In genomic region chr2:18676936-18677491, GRCm38 (mm10) we compare ENCODE assay signal across 8 mouse cellular contexts. TPM values are rescaled to one million over a fixed set of nuclear protein-coding genes. Genes with fewer than 3 reads are reported as not detected.
DNase-seq lines count a peak whose midpoint lies in the region; ATAC-seq lines count a peak whose summit lies in the region.

TSS of gene Bmi1 (plus strand) at chr2:18677018.

- peak within 1 kb of the TSS; percentile 97 for H3K27ac ChIP-seq in embryonic facial prominence, embryonic 10.5 days (replicated peaks)
- peak within 1 kb of the TSS; percentile 90 for H3K27ac ChIP-seq in intestine, embryonic 16.5 days (ENCODE audit: low read length)
- peak within 1 kb of the TSS; percentile 93 for H3K27ac ChIP-seq in limb, embryonic 12.5 days
- peak within 1 kb of the TSS; percentile 98 for H3K27ac ChIP-seq in midbrain, embryonic 12.5 days (replicated peaks)

- peak; percentile 69 for DNase-seq in ovary, adult 18-20 months (ENCODE audit: low spot score)
- DNase-seq in ovary, postnatal 14 days (ENCODE audit: low spot score) = no peak
- no peak for DNase-seq in embryonic facial prominence, embryonic 10.5 days (ENCODE audit: low spot score)
- DNase-seq in heart, adult 11 months = peak; percentile 98
- peak; percentile 59 for DNase-seq in spleen, postnatal 36 days (ENCODE audit: low spot score in 2 of 2)

- H3K36me3 ChIP-seq in embryonic facial prominence, embryonic 10.5 days (replicated peaks) = peaks cover 3% of the 10 kb centered on the region
- H3K36me3 ChIP-seq in intestine, embryonic 16.5 days (ENCODE audit: control insufficient read depth, insufficient read depth, low read length) = no peaks in the 10 kb centered on the region
- H3K36me3 ChIP-seq in limb, embryonic 12.5 days = no peaks in the 10 kb centered on the region
- no peaks in the 10 kb centered on the region for H3K36me3 ChIP-seq in midbrain, embryonic 12.5 days

- ATAC-seq in intestine, embryonic 16.5 days = peak; percentile 70
- ATAC-seq in limb, embryonic 12.5 days (ENCODE audit: insufficient number of reproducible peaks, insufficient read depth, low FRiP score, low TSS enrichment, low read depth) = peak; percentile 68
- peak; percentile 76 for ATAC-seq in midbrain, embryonic 12.5 days (ENCODE audit: low FRiP score, low read depth)

- peak within 1 kb of the TSS; percentile 87 for H3K4me3 ChIP-seq in embryonic facial prominence, embryonic 10.5 days
- peak within 1 kb of the TSS; percentile 91 for H3K4me3 ChIP-seq in intestine, embryonic 16.5 days (ENCODE audit: low read length)
- H3K4me3 ChIP-seq in limb, embryonic 12.5 days (replicated peaks) = peak within 1 kb of the TSS; percentile 80
- H3K4me3 ChIP-seq in midbrain, embryonic 12.5 days = peak within 1 kb of the TSS; percentile 88

- no peaks in the 10 kb centered on the region for H3K9me3 ChIP-seq in embryonic facial prominence, embryonic 10.5 days
- H3K9me3 ChIP-seq in intestine, embryonic 16.5 days (ENCODE audit: control insufficient read depth, low read length) = no peaks in the 10 kb centered on the region
- no peaks in the 10 kb centered on the region for H3K9me3 ChIP-seq in limb, embryonic 12.5 days
- no peaks in the 10 kb centered on the region for H3K9me3 ChIP-seq in midbrain, embryonic 12.5 days

- peak within 1 kb of the TSS; percentile 89 for H3K9ac ChIP-seq in intestine, embryonic 16.5 days (ENCODE audit: low read depth, low read length)
- H3K9ac ChIP-seq in limb, embryonic 12.5 days (replicated peaks) = peak within 1 kb of the TSS; percentile 91
- H3K9ac ChIP-seq in midbrain, embryonic 12.5 days (replicated peaks) = peak within 1 kb of the TSS; percentile 95

- peak within 1 kb of the TSS; percentile 85 for H3K4me2 ChIP-seq in intestine, embryonic 16.5 days (ENCODE audit: low read depth, low read length)
- H3K4me2 ChIP-seq in limb, embryonic 12.5 days = peak within 1 kb of the TSS; percentile 77
- H3K4me2 ChIP-seq in midbrain, embryonic 12.5 days (replicated peaks) = peak within 1 kb of the TSS; percentile 81

- under 1% methylated on average over 69 of the region's 77 CpGs for WGBS in embryonic facial prominence, embryonic 10.5 days
- 2% methylated on average over 48 of the region's 77 CpGs for WGBS in intestine, embryonic 16.5 days
- WGBS in limb, embryonic 12.5 days = under 1% methylated on average over 63 of the region's 77 CpGs
- 1% methylated on average over 43 of the region's 77 CpGs for WGBS in midbrain, embryonic 12.5 days

- H3K4me1 ChIP-seq in embryonic facial prominence, embryonic 10.5 days = peaks cover 49% of the 10 kb centered on the region
- peaks cover 14% of the 10 kb centered on the region for H3K4me1 ChIP-seq in intestine, embryonic 16.5 days (ENCODE audit: control insufficient read depth, insufficient read depth, low read length)
- H3K4me1 ChIP-seq in limb, embryonic 12.5 days (replicated peaks) = peaks cover 41% of the 10 kb centered on the region
- peaks cover 47% of the 10 kb centered on the region for H3K4me1 ChIP-seq in midbrain, embryonic 12.5 days

- H3K27me3 ChIP-seq in embryonic facial prominence, embryonic 10.5 days (replicated peaks; ENCODE audit: low read depth, poor library complexity, severe bottlenecking) = peaks cover 67% of the 10 kb centered on the region
- H3K27me3 ChIP-seq in intestine, embryonic 16.5 days (replicated peaks; ENCODE audit: control insufficient read depth, insufficient read depth, low read length) = peaks cover 3% of the 10 kb centered on the region
- peaks cover 32% of the 10 kb centered on the region for H3K27me3 ChIP-seq in limb, embryonic 12.5 days
- H3K27me3 ChIP-seq in midbrain, embryonic 12.5 days = peaks cover 39% of the 10 kb centered on the region

RNA-seq across cellular contexts. Expression of gene Bmi1, which starts in this region (rescaled TPM):
- polyA plus RNA-seq in embryonic facial prominence, embryonic 10.5 days (2016; fragmentation: Nextera tagmentation; extraction: Ambion mirVana) = 26.3 and 26.6 TPM in 2 replicates
- polyA plus RNA-seq in intestine, embryonic 16.5 days (2015; fragmentation: Nextera tagmentation; extraction: Ambion mirVana) = 12.0 and 12.5 TPM in 2 replicates
- polyA plus RNA-seq in limb, embryonic 12.5 days (2016; fragmentation: Nextera tagmentation; extraction: Ambion mirVana) = 29.3 and 33.4 TPM in 2 replicates
- 36.4 and 44.4 TPM in 2 replicates for polyA plus RNA-seq in midbrain, embryonic 12.5 days (2016; fragmentation: Nextera tagmentation; extraction: Ambion mirVana)

Comparison
In these comparisons a context has a peak if more than half of its experiments do, and no peak if none do; other contexts are left out.
1. DNase-seq: peak in ovary, adult 18-20 months (single experiment), heart, adult 11 months (single experiment) and spleen, postnatal 36 days (2 of 2); none in ovary, postnatal 14 days (single experiment) and embryonic facial prominence, embryonic 10.5 days (single experiment).
2. Peak in every context shown above with its lines, with median percentiles within 50 percentile points of each other: H3K27ac ChIP-seq, H3K4me3 ChIP-seq, ATAC-seq, H3K4me2 ChIP-seq and H3K9ac ChIP-seq.